Mouse (Mus musculus) testis, adult 2 months (tissue): ENCODE results near the gene 2410015M20Rik.

ENCODE experiments used
- CTCF ChIP-seq: fragments of 200-500 bp; IDR thresholded peaks from 2 replicates; pipeline ENCODE4 v1.5.1; 2012; ENCODE audit warnings: low read depth, mild to moderate bottlenecking, inconsistent platforms, low read length, moderate library complexity; ENCODE audit not compliant: control insufficient read depth, insufficient read depth, insufficient replicate concordance
- POLR2A ChIP-seq: fragments of 200-500 bp; IDR thresholded peaks from 2 replicates; pipeline ENCODE4 v1.6.1; 2012; ENCODE audit warnings: low read depth, mild to moderate bottlenecking, inconsistent platforms, low read length, moderate library complexity; ENCODE audit not compliant: control insufficient read depth

- no peak for TF ChIP-seq CTCF
- no peak for TF ChIP-seq POLR2A
Observed at GRCm38 (mm10) chr17:56585171-56585821, 24.3 kb downstream of the 2410015M20Rik start.
